Mouse (Mus musculus) frontal cortex, postnatal 36 days (tissue): Measurements from ENCODE around the gene Rb1.

ENCODE experiments used
- DNase-seq, 2 experiments: peaks; one replicate each; pipeline ENCODE4 v3.0.0; 2022; ENCODE audit warnings: low spot score in 2 of 2

Gene Rb1

DNA sequence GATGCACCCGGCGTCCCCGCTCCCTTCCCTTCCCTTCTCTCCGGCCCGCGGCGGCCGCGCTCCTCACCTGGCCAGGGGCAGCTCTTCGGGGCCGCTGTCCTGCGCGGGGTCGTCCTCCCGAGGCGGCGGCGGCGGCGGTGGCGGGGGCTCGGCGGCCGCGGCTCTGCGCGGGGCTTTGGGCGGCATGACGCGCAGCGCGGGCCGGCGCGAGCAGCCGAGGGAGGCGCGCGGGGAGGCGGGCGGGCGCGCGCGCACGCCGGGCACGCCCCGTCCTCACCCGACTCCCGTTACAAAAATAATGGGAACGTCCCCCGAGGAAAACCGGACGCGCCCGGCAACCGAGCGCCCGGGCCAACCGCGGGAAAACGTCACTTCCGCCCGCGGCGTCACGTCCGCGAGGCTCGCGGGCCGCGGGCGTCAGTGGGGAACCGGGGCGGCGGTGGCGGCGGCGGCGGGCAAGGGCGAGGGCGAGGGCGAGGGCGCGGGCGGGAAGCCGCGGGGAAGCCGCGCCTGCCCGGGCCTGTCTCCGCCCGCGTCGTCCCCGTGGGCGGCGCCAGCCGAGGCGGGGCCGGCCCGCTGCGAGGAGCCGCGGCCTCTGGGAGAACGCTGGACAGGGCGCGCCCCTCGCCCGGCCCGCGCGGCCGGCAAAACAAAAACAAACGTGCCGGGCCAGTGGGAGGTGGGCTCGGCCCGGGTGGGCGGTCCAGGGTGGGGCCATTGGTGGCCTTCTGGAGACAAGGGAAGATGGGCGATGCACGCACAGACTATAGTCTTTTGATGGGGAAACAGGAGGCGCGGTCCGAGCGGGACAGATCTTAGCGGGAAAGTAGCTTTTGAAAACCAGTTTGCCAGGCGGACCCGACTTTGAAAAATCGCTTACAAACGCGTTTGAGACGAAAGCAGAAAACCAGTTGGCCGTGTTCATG, at the start of gene Rb1:
Gene Rb1, minus strand, starts transcription at position 367 of the 926 bp plus-strand sequence.
- peak; percentile 70 to 72 for DNase-seq

DNA sequence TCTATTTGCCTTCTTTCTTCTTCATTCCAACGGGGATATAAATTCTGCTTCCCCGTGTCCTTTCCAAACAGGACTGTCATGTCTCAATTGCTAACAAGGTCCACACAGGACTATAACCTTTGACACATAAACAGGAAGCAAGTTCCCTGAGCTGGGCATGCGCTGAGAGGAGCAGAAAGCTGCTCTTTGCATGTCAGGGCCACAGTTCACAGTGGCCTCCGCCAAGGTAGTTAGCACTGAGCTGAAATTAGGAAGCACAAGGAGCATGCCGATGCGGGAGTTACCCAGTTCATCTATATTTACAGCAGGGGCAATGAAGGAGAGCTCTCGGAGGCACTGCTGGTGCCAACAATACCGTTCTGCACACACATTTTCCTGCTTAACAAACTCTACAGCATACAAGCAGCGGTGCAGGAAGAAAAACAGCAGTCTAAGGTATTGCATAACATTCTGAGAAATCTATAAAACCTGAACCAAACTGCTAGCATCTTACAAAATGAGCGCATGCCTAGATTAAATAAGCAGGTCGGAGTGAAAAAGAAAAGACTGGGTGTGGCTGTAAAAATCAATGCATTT, 48.8 kb upstream of the Rb1 start:
- no peak for DNase-seq

DNA sequence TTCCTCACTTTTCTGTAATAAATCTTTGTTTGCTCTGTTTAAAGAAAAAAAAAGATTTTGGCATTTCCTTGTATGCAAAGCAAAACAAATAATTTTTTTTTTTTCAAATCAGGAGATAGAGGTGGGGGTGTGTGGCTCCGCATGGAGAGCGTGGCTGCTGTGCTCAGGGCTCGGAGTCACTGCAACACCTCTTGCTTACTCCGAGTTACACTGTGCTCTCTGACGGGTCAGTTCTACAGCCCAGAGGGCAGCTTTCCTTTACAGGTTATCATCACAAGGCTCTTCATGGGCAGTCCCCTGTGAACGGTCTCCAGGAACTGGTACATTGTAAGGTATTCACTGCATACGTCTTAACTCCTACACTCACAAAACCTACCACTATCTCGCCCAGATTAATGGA, 48.0 kb upstream of the Rb1 start:
- no peak for DNase-seq

DNA sequence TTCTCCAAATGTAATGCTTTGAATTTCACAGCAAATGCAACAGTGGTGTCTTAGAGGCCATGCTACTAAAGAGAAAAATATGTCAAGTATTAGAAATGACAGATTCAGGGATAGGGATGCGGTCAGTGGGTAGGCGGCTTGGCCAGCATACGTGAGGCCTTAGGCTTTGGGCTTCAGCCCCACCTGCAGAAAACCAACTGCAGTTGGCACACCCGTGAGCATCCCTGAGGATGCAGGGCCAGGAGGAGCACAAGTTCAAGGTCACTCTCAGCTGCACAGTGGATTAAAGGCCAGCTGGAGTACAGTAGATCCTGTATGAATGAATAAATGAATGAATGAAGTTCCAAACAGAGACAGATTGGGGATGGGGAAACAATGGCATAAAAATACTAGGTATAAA, 47.4 kb upstream of the Rb1 start:
- no peak for DNase-seq

DNA sequence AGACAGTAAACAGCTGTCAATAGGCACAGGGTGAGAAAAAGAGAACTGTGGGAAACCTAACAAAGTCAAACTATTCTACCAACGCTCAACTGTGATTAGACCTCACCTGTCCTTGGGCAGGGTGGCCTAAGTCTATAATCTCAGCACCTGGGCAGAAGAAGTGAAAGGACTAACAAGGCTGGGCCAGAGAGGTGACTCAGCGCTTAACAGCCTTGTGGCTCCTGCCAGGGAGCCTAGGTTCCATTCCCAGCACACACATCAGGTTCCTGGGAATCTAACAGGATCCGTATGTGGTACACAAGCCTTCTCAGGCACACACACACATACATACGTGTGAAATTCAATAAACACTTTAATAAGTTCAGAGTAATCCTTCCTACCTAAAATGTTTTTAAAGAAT, 46.0 kb upstream of the Rb1 start:
- no peak for DNase-seq

DNA sequence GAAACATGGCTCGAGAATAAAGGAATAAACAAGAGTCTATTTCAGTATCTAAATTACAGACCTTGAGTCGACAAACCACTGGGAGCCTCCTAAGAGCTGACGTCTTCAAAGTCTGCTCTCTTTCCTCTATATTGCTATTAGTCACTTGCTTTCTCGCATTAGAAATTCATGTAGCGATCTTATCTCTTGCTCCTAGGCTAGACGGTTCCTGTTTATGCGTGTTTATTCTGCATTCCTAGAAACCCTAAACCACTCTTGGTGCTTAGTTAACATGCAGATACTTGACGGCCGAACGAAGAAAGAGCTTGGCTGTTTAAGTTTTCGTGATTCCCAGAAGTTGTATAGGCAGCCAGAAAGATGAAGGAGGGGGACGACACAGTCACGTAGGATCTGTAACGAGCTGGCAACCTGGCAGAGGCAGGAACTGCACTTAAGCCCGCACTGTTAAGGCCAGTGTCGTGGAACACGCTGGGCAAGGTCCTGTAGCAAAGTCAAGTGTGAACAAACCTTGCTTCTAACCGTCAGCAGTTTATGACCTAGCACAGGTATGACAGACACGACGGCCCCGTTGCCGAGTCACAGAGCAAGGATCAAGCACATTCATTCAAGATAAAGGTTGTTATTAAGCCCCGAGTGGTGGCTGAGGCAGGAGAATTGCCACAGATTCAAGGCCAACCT, 45.2 kb upstream of the Rb1 start:
- DNase-seq: no peak

DNA sequence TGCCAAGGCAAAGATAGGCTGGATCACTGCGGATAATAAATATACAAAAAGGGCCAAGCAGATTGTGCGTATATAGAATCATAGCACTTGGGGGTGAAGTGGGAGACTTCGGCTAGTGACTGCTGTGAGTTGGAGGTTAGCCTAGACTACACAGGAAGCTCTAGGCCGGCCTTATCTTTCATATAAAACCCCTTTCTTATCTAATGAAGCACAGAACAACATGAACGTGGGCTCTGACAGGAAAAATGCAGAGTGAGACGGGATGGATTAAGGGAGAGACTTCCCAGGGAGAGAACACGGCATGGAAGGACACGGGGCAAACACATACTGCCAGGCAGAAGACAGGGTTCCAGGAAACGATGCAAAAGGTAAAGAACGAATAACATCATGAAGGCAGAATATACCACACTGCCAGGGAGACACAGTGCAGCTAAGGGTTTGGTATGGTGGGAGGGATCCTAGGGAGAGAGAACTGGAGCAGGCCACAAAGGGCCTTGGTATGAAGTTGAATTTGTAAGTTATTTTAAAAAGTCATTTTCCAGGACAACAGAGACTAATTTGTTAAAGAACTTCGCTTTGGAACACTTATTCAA, 44.6 kb upstream of the Rb1 start:
- no peak for DNase-seq

DNA sequence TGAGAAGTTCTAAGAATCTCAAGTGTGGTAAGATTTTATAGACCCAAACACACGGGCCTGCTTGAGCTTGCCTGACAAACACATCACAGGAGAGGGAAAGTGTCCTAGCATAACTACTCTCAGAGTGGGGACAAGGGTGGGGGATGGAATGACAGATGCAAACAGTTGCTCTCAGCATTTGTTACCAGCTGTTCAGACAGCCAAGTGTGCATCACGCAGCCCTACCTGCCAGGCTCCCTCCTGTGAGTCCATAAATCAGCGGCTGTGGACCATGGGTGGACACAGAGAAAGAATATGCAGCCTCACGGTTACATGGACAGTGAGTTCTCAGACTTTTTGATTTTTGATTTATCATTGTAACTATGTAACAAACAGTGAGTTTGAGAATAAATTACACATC, 44.0 kb upstream of the Rb1 start:
- DNase-seq: no peak

DNA sequence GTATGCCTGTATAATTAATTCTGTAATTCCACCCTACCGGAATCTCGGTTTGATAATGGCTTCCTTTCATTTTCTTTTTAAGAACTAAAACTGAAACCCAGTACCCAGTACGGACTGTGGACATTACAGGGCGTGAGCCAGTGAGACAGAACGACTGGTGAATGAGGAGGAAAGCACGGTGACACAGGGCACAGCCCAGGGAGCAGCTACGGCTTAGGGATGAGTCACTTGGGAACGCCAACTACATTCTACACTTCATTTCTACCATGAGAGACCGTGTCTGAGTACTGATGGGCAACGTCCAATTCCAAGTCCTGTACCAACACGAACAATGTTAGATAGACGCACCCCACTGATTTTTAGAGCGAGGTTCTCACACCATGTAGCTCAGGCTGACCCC, 43.3 kb upstream of the Rb1 start:
- no peak for DNase-seq

DNA sequence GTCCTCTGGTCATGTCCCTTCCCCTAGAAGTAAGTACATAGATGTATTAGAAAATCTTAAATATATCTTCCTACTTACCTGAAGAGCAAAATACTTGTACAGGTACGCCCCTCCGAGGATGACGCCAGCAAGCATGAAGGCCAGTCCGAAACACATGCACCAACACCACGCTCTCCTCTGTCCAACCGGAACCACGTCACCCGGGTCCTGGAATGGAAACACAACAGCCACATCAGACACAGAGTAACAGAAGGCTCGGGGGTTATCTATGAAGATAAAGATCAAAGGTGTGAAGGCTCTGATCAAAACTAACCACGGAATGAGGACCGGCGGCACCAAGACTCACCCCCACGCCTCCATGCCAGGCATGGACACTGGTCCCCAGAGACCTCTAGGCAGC, 42.6 kb upstream of the Rb1 start:
- no peak for DNase-seq

DNA sequence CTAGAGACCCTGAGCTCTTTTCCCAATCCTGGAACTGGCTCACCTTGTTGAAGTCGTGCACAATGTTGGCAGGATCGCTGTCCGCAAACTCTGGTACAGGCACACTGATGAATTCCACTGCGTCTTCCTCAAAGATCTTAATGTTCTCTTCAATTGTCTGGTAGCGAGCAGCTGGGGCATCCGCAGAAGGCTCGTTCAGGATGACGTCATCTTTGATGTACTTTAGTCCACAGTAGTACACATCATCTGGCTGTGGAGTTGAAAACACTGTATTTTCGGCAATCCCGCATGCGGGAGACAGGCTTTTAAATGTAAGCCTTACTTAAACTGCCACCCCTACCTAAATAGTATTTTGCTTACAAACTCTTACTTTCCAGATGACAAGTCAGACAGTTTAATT, 40.7 kb upstream of the Rb1 start:
- no peak for DNase-seq

DNA sequence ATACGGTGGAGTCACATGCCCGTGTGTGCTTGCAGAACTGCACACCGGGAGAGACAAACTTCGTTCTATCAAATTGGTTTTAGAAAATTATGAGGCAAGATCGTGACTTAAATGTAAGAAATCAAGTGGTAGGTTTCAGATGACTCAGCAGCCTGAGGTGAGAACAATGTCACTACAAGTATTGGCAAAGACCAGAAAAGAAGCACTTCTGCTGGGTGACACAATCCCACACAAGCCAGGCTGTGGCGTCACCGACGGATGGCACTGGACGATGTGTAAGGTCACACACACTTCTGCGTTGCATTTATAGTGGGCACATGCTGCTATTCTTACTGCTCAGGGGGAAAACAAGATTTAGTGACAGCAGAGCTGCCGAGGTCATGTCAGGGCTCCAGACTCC, 38.2 kb upstream of the Rb1 start:
- no peak for DNase-seq

DNA sequence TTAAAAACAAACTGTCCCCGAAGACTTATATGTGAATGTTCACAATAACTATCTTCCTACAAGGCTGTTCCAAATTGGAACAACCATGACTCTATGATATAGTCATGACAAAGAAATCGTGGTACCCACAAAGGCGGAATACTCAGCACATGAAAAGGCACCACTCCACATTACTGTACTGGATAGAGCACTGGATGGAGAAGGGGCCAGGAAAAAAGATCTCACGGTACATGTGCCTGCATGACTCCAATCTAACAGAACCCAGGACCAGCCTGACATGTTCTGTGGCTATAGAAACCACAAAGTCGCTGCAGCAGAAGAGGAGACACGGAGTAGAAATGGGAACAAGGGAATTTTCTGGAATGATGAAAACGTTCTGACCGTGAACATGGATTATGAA, 29.1 kb upstream of the Rb1 start:
- DNase-seq: no peak

DNA sequence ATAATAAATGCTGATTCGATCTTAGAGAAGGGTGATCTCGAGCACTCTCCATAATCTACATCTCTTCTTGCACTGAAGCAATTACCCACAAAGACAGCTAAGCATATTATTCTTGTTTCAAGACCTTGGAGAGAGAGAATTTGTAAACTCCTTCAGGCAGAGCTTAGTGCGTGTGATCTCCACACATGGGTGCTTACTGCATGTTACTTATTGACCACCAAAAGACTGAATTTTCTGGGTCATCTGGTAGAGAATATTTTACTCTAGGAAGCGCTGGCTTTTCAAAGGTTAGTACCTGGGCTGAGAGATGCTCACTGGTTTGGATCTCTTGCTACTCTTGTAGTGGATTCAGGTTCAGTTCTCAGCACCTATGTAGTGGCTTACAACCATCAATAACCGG, 25.5 kb upstream of the Rb1 start:
- no peak for DNase-seq

DNA sequence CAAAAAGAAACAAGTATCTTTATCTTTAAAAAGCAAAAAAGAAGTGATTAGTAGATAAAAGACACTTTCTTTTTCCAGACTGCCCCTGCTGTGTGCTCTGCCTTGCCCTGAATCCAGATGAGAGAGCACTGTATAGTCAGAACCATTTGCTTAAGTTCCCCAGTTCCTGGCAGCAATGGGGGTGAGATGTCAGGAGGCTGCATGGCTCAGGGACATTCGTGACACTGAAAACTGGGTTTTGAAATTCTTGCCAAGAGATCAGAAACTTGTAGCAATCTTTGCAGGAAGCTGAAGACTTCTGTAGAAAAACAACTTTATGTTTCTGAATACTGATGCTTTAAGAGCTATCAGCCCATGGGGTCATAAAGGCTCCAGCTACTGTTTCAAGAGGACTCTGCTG, 24.4 kb upstream of the Rb1 start:
- no peak for DNase-seq

DNA sequence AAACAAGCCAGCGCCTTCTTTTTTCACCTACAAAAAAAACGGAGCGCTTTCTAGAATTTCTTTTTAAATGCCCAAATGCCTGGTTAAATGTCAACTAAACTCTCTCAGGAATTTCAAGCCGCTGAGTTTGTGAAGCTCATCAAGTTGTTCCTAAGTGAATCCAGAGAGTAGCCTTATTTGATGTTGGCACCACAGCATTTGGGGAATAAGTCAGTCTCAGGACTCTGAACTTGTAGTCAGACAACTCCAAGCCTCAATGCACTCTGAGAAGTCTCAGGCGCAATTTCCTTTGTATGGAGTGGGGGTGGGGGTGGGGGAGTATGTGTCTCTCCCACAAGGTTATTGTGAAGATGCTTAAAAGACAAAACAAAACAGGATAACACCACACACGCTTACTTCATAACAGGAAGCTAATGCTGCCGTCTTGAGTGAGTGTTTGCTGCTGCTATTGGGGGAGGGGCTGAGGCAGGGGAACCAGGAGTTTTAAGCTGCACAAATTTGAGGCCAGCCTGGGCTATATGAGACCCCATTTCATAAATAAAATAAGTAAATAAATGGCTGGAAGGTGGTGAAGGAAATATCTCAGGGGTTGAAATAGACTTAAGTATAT, 23.5 kb upstream of the Rb1 start:
- DNase-seq: no peak

DNA sequence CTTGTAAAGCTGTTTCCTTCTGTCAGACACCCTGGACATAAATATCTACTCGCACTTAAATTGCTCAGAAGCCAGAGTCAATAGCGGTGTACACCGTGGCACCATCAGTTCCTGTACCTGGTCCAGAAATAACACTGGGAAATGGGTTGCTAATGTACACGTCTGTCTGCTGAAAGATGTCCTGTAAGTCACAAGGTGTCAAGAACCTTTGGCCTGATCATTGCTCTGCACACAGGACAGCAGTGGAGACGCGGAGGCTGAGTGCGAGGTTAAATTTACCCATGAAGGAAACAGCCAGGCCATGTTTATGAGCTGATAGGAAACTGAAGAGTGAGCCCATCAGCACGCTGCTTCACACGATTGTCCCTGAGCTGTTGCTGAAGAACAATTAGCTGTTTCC, 21.7 kb upstream of the Rb1 start:
- DNase-seq: no peak

DNA sequence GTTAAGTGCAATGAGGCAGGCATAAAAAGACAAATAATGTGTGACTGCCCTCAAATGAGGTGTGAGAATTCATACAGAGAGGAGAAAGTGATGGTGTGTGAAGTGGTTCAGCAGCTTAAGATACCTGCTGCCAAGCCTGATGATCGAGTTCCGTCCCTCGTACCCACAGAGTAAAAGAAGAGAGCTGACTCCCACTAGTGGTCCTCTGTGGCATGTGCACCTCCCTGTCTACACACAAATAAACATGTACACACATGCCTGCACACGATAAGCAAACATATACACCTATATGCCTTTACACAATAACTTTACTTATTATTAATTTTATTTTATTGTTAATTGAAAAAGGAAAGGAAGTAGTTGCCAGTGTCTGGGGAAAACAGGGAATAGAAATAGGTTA, 20.0 kb upstream of the Rb1 start:
- no peak for DNase-seq

DNA sequence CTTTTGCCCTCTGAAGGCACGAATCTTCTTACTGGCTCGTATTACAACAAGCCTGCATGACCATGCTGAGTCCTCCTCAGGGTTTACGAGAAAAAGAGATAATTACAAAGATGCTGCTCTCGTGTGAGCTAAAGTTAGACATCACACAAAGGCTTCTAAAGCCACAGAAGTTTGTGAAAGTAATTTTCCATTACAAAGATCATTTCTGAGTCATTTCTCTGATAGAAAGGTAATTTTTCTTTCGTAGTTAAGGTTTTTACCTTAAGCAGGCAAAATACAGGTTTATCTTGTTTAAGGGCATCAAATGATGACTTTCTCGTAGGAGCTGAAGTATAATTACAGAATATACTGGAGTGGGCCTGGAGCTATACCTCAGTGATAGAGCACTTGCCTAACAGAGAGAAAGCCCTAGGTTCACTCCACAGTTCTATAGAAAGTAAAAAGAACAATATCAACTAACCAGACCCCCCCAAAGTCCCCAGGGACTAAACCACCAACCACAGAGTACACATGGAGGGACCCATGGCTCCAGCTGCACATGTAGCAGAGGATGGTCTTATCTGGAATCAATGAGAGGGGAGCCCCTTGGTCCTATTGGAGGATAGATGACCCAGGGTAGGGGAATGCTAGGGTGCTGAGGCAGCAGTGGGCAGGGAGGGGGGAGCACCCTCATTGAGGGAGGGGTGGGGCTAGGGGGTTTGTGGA, 14.6 kb upstream of the Rb1 start:
- DNase-seq: no peak

DNA sequence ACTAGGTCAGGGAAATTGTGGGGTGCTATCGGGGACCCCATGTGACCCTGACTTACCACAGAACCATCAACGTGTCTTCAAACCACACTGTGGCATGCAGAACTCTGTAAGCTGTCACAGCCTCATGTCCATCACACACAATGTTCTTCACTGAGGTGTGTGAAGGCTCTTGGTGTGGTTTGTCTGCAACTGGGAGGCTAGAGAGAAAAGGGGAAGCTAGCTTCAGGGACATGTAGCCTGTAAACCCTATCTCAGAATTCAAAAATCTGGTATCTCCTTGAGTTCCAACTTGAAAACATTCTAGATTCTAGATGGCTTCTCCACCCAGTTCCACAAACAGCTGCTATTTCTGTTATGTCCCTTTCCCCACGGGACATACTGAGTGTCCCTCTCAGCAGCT, 14.0 kb upstream of the Rb1 start:
- no peak for DNase-seq

DNA sequence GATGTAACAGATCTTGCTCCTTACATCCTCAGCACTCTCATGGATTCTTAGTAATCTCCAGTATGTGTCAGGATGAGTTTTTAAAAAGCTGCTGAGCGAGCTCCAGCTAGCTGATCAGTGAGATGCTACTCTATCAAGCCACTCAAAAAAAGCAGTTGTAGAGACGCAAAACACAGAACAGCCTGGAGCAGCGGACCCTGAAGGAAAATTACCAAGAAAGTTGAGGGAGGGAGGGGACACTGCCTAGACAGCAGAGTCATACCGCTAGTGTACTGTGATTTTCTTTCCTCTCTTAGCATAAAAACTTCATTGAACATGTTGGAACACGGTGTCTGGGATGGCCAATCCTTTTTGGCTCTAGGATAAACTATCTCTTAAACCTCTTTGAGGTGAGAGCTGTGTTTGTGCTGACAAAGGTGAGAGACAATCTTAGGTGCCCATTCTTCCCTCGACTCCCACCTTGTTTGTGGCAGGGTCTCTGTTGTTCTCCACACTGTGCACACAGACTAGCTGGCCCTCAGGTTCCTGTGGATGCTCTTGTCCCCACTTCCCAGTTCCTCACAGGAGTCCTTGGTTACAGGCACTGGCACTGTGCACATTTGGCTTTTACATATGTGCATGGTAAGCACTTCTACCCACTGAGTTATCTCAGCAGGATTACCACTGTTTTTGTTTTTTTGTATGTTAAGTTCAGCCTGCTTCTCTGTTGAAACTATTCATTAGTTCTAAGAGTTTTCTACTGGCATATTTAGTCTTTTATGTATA, 10.9 kb upstream of the Rb1 start:
- DNase-seq: no peak
